Mouse (Mus musculus): ENCODE results near the gene Ice1.

Ice1 gene

GRCm38 (mm10) chr13:70567889-70568288, 69.5 kb downstream of the Ice1 start:
- DNase-seq (ENCODE audit: low spot score): no peak

DNA sequence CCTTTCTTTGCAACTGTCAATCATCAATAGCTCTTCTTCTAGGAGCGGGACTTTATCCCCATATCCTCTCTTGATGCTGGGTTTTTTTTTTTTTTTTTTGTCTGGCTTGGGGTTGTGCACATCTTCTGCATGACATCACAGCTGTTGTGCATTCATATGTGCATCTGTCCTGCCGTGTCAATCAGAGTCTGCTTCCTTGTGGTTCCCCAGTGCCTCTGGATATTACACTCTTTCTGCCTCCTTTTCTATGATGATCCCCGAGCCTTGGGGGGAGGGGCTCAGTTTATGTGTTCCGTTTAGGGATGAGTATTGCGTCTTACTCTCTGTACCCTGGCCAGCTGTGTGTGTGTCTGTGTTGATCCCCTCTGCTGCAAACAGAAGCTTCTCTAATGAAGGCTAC, 84.0 kb downstream of the Ice1 start:
- DNase-seq (ENCODE audit: low spot score): no peak

- DNase-seq (ENCODE audit: low spot score): no peak
Measured at GRCm38 (mm10) chr13:70547457-70547856, 90.0 kb downstream of the Ice1 start.

DNA sequence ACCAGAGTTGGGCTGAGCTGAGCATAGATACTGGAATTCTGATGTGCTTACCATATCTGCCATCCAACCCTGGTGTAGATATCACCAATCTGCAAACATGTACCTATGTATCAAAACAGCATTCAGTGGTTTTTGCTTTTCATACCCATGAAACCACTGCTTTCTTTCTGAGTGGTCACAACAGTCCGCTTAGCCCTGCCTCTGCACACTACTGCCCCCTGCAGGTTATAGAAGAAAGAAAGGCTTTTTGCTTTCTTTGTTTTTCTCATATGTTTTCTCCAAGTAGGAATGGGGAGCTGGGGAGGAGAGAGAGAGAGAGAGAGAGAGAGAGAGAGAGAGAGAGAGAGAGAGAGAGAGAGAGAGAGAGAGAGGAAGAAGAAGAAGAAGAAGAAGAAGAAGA, 92.2 kb downstream of the Ice1 start:
- no peak for DNase-seq (ENCODE audit: low spot score)

DNA sequence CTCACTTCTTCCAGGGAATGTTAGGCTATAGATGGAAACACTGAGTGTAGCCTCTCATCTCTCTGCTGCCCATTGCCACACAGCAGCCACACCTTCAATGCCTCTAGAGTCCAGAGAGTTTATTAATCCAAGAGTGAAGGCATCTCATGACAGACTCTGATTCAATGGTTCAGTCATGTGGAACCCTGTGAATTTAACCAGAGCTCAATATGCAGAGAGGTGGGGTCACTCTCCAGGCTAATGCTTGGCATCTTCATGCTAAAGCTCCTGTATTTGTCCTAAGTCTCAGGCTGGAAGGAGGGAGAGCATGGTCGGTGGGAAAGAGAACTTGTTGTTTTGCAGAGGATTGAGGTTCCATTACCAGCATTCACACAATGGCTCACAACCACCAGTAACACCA, 97.6 kb downstream of the Ice1 start:
- DNase-seq (ENCODE audit: low spot score): no peak

GRCm38 (mm10) chr13:70533412-70533811, 104.0 kb downstream of the Ice1 start:
- no peak for DNase-seq (ENCODE audit: low spot score)

- no peak for DNase-seq (ENCODE audit: low spot score)
Measured at GRCm38 (mm10) chr13:70532719-70533118, 104.7 kb downstream of the Ice1 start.

GRCm38 (mm10) chr13:70517651-70518050, 119.8 kb downstream of the Ice1 start:
- no peak for DNase-seq (ENCODE audit: low spot score)

GRCm38 (mm10) chr13:70515004-70515403, 122.4 kb downstream of the Ice1 start:
- no peak for DNase-seq (ENCODE audit: low spot score)

- no peak for DNase-seq (ENCODE audit: low spot score)
Measured at GRCm38 (mm10) chr13:70510199-70510598, 127.2 kb downstream of the Ice1 start.

DNA sequence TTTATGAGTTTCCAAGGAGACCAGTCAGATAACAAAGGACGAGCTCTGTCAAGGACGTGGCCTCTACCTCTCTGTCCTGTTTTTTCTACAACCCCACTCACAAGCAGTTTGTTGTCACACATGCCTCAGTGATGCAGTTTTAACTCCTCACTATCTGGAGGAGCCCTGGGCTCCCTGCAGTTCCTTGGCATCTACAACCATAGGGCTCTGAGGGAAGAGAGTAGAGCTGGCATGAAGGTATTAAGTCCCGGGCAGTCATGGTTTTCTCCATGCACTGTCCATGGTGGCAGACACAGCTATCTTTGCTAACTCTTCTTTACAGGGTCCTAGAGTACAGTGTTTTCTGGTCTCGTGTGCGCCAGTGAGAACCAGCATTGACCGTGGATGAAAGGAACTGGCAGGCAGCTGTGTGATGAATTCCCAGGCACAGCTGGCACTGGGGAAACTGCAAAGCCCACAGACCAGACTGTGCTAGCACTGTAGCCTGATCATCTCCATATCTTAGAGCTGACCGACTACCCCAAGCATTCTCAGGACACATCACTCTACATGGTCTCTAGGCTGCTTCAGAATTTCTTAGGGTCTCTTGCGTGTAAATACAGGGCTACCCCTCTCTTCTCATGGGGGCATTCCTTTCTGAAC, 127.9 kb downstream of the Ice1 start:
- DNase-seq (ENCODE audit: low spot score): no peak

- DNase-seq (ENCODE audit: low spot score): no peak
Measured at GRCm38 (mm10) chr13:70508708-70509374, 128.6 kb downstream of the Ice1 start.
